Mouse (Mus musculus) forebrain, postnatal 0 days (tissue): ENCODE measurements around the gene Hectd4. TPM values are rescaled to one million over a fixed set of nuclear protein-coding genes. Genes with fewer than 3 reads are reported as not detected.
A peak's percentile ranks its signal among the peaks of the same experiment; 100 is the strongest.

Experiments used
- ATAC-seq: fragments of 200-750 bp; cut with Nextera tagmentation; 2 replicates; pipeline ENCODE4 v1.8.0; 2017; ENCODE audit warnings: mild to moderate bottlenecking, moderate library complexity
- DNase-seq: peaks from one replicate; pipeline ENCODE4 v3.0.0-alpha.2; 2015
- H3K27ac ChIP-seq: fragments of 300-500 bp; sonication (generic); 2 replicates; pipeline ENCODE4 v1.5.1; 2014; ENCODE audit warnings: low read depth, mild to moderate bottlenecking, antibody characterized with exemption, low read length, moderate library complexity, mixed read lengths
- H3K27me3 ChIP-seq: fragments of 300-500 bp; sonication (generic); 2 replicates; pipeline ENCODE4 v1.6.1; 2014; ENCODE audit warnings: mild to moderate bottlenecking, low read length, mixed read lengths; ENCODE audit not compliant: insufficient read depth
- H3K36me3 ChIP-seq: fragments of 300-500 bp; sonication (generic); 2 replicates; pipeline ENCODE4 v1.6.1; 2014; ENCODE audit warnings: mild to moderate bottlenecking, moderate library complexity; ENCODE audit not compliant: insufficient read depth
- H3K4me1 ChIP-seq: fragments of 300-500 bp; sonication (generic); 2 replicates; pipeline ENCODE4 v1.6.1; 2014; ENCODE audit warnings: antibody characterized with exemption; ENCODE audit not compliant: insufficient read depth
- H3K4me2 ChIP-seq: fragments of 300-500 bp; sonication (generic); 2 replicates; pipeline ENCODE4 v1.6.1; 2014; ENCODE audit warnings: low read depth, mild to moderate bottlenecking, moderate library complexity
- H3K4me3 ChIP-seq: fragments of 300-500 bp; sonication (generic); 2 replicates; pipeline ENCODE4 v1.5.1; 2014; ENCODE audit warnings: low read depth, low read length, mixed read lengths
- H3K9ac ChIP-seq: fragments of 300-500 bp; sonication (generic); 2 replicates; pipeline ENCODE4 v1.6.1; 2014; ENCODE audit warnings: mild to moderate bottlenecking
- H3K9me3 ChIP-seq: fragments of 300-500 bp; sonication (generic); 2 replicates; pipeline ENCODE4 v1.6.1; 2016; ENCODE audit warnings: low read length
- CTCF ChIP-seq: sonication (generic); IDR thresholded peaks from 2 replicates; pipeline ENCODE4 v1.5.1; 2016; ENCODE audit warnings: antibody characterized with exemption, control low read depth, low read depth
- WGBS: fragments of 180-500 bp; shearing (Covaris S2); extraction: QIAGEN DNeasy Blood & Tissue Kit; methylation state at CpG from one replicate; pipeline ENCODE4 v1.1.7; 2014; 5-methylcytosine and 5-hydroxymethylcytosine counted together
- polyA plus RNA-seq: library from polyadenylated mRNA; unstranded; fragments of >200 nt; fragmentation: Nextera tagmentation; extraction: Ambion mirVana; gene quantifications from 2 replicates; pipeline ENCODE4 v1.2.1, GENCODE M21; 2015
- total RNA-seq: library from RNA; depleted of rRNA; stranded (reverse); fragments of >200 nt; gene quantifications from 2 replicates; pipeline ENCODE4 v1.2.3, GENCODE M21; 2014

The Hectd4 gene
- total and polyA plus RNA-seq, 2 experiments from 2014 or later, result 14.0 to 107 TPM

GRCm38 (mm10) chr5:121384757-121385460 is 164.9 kb downstream of the Hectd4 start:
- 6% methylated on average over 31 of the region's 47 CpGs for WGBS
- ATAC-seq (peak; percentile 64), DNase-seq (peak; percentile 74)
- Histone ChIP-seq H3K36me3 (peaks cover 23% of the 10 kb centered on the region), H3K4me3 (peak overlapping the region; percentile 86), H3K4me2 (peak overlapping the region; percentile 59), H3K9ac (peak overlapping the region; percentile 89), H3K9me3 (no peaks in the 10 kb centered on the region), H3K27ac (peak overlapping the region; percentile 86), H3K4me1 (no peaks in the 10 kb centered on the region), H3K27me3 (no peaks in the 10 kb centered on the region)
- TF ChIP-seq CTCF, result no peak

GRCm38 (mm10) chr5:121385461-121386119 is 165.6 kb downstream of the Hectd4 start, which contains the start of gene Trafd1:
Trafd1 (minus strand) TSS chr5:121385632.
- no peaks in the 10 kb centered on the region for H3K27me3 ChIP-seq
- no peaks in the 10 kb centered on the region for H3K4me1 ChIP-seq
- DNase-seq (peak; percentile 95), ATAC-seq (peak; percentile 95)
- H3K9ac ChIP-seq, result peak within 1 kb of the TSS; percentile 89
- peak within 1 kb of the TSS; percentile 59 for H3K4me2 ChIP-seq
- peaks cover 17% of the 10 kb centered on the region for H3K36me3 ChIP-seq
- H3K9me3 ChIP-seq, result no peaks in the 10 kb centered on the region
- peak within 1 kb of the TSS; percentile 86 for H3K4me3 ChIP-seq
- under 1% methylated on average over 33 of the region's 45 CpGs for WGBS
- peak within 1 kb of the TSS; percentile 86 for H3K27ac ChIP-seq
- no peak for TF ChIP-seq CTCF

- 29% methylated on average over 22 of the region's 22 CpGs for WGBS
- Histone ChIP-seq H3K27me3 (no peaks in the 10 kb centered on the region), H3K4me3 (peak overlapping the region; percentile 86), H3K9ac (peak overlapping the region; percentile 89), H3K36me3 (peaks cover 11% of the 10 kb centered on the region; the same call in 1 of the 2 replicates), H3K4me2 (peak overlapping the region; percentile 59), H3K9me3 (no peaks in the 10 kb centered on the region), H3K4me1 (no peaks in the 10 kb centered on the region), H3K27ac (peak overlapping the region; percentile 47; the same call in 1 of the 2 replicates)
- TF ChIP-seq CTCF, result no peak
- DNase-seq (no peak), ATAC-seq (no peak; the same call in 1 of the 2 replicates)
Observed at GRCm38 (mm10) chr5:121386120-121386909, 166.3 kb downstream of the Hectd4 start.

- H3K9ac ChIP-seq, result no peak overlapping the region
- no peak for TF ChIP-seq CTCF
- no peaks in the 10 kb centered on the region for H3K9me3 ChIP-seq
- no peaks in the 10 kb centered on the region for H3K27me3 ChIP-seq
- peaks cover 4% of the 10 kb centered on the region; the same call in 1 of the 2 replicates for H3K36me3 ChIP-seq
- DNase-seq, result no peak
- no peak for ATAC-seq
- no peak overlapping the region for H3K27ac ChIP-seq
- H3K4me2 ChIP-seq, result no peak overlapping the region
- H3K4me1 ChIP-seq, result no peaks in the 10 kb centered on the region
- no peak overlapping the region for H3K4me3 ChIP-seq
- 62% methylated on average over 4 of the region's 4 CpGs for WGBS
Observed at GRCm38 (mm10) chr5:121387126-121387525, 167.1 kb downstream of the Hectd4 start.

- DNase-seq (no peak), ATAC-seq (no peak)
Observed at GRCm38 (mm10) chr5:121389106-121389505, 169.1 kb downstream of the Hectd4 start.

GRCm38 (mm10) chr5:121389691-121390090 is 169.7 kb downstream of the Hectd4 start:
- ATAC-seq (no peak), DNase-seq (no peak)
- Histone ChIP-seq H3K9ac (no peak overlapping the region), H3K9me3 (no peaks in the 10 kb centered on the region), H3K4me1 (no peaks in the 10 kb centered on the region), H3K4me2 (no peak overlapping the region), H3K27ac (no peak overlapping the region), H3K4me3 (no peak overlapping the region), H3K36me3 (no peaks in the 10 kb centered on the region), H3K27me3 (no peaks in the 10 kb centered on the region)
- no peak for TF ChIP-seq CTCF

More at GRCm38 (mm10) chr5:121389106-121389505, 169.1 kb downstream of the Hectd4 start:
- TF ChIP-seq CTCF, result no peak
- no peaks in the 10 kb centered on the region for H3K36me3 ChIP-seq
- no peaks in the 10 kb centered on the region for H3K27me3 ChIP-seq
- H3K4me3 ChIP-seq, result no peak overlapping the region
- H3K9me3 ChIP-seq, result no peaks in the 10 kb centered on the region
- no peaks in the 10 kb centered on the region for H3K4me1 ChIP-seq
- WGBS, result 38% methylated on average over 7 of the region's 7 CpGs
- no peak overlapping the region for H3K9ac ChIP-seq
- no peak overlapping the region for H3K4me2 ChIP-seq
- H3K27ac ChIP-seq, result no peak overlapping the region
